Mouse (Mus musculus) liver, embryonic 13.5 days (tissue): ENCODE data around the gene Col6a3. TPM values are rescaled to one million over a fixed set of nuclear protein-coding genes. Genes with fewer than 3 reads are reported as not detected.

Experiments
- ATAC-seq: fragments of 200-750 bp; cut with Nextera tagmentation; 2 replicates; pipeline ENCODE4 v1.8.0; 2017; ENCODE audit warnings: low read depth, mild to moderate bottlenecking, moderate number of reproducible peaks, moderate library complexity
- DNase-seq: peaks from one replicate; pipeline ENCODE4 v3.0.0; 2022
- H3K27ac ChIP-seq: fragments of 300-500 bp; sonication (generic); 2 replicates; pipeline ENCODE4 v1.5.1; 2015; ENCODE audit warnings: moderate library complexity, mild to moderate bottlenecking, inconsistent platforms
- H3K27me3 ChIP-seq: fragments of 300-500 bp; sonication (generic); 2 replicates; pipeline ENCODE4 v1.6.1; 2015; ENCODE audit warnings: mild to moderate bottlenecking, inconsistent platforms
- H3K36me3 ChIP-seq: fragments of 300-500 bp; sonication (generic); 2 replicates; pipeline ENCODE4 v1.6.1; 2015; ENCODE audit warnings: mild to moderate bottlenecking, inconsistent platforms
- H3K4me1 ChIP-seq: fragments of 300-500 bp; sonication (generic); replicated peaks from 2 replicates; pipeline ENCODE4 v1.6.1; 2015; ENCODE audit warnings: inconsistent platforms
- H3K4me2 ChIP-seq: fragments of 300-500 bp; sonication (generic); 2 replicates; pipeline ENCODE4 v1.6.1; 2015; ENCODE audit warnings: inconsistent platforms, mild to moderate bottlenecking, moderate library complexity
- H3K4me3 ChIP-seq: fragments of 300-500 bp; sonication (generic); replicated peaks from 2 replicates; pipeline ENCODE4 v1.5.1; 2015; ENCODE audit warnings: mild to moderate bottlenecking, inconsistent platforms
- H3K9ac ChIP-seq: fragments of 300-500 bp; sonication (generic); 2 replicates; pipeline ENCODE4 v1.6.1; 2015; ENCODE audit warnings: mild to moderate bottlenecking, inconsistent platforms
- H3K9me3 ChIP-seq: fragments of 300-500 bp; sonication (generic); replicated peaks from 2 replicates; pipeline ENCODE4 v1.6.1; 2016; ENCODE audit warnings: inconsistent platforms
- WGBS: fragments of 180-500 bp; shearing (Covaris S2); methylation state at CpG from one replicate; pipeline ENCODE4 v1.1.7; 2015; ENCODE audit not compliant: insufficient replicate concordance; 5-methylcytosine and 5-hydroxymethylcytosine counted together
- polyA plus RNA-seq: library from polyadenylated mRNA; unstranded; fragments of >200 nt; fragmentation: Nextera tagmentation; extraction: Ambion mirVana; gene quantifications from 2 replicates; pipeline ENCODE4 v1.2.1, GENCODE M21; 2015

The Col6a3 gene
- polyA plus RNA-seq, 1 experiment from 2014 or later = 5.1 TPM

DNA sequence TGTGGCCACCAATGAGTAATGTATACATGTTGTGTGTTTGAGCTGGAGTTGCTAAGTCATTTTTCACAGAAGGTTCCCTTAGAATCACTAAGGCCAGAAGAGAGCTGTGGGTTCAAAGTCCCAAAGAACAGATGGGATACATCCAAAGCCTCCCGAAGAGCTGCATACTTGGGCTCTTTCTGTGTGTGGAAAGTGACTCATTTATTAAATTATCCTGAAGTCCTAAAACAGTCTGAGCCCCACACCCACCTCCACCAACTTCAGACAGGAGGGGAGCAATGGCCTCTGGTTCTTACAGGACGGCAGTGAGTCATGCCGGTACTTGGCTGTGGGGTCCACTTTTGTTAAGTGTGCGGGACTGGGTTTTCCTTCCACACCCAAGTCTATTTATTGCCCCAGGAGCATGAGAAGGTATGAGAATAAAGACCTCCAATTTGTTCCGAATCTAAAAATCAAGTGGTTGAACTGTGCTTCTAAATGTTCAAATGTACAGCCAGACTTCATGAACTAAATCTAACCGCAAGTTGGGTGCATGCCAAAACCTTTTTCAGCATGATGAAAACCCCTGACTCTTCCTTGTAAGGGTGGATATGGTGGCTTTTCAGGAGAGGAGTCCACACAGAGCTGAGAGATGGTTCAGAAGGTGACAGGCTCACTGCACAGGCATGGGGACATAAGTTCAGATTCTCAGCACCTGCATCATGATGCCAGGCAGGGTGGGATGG is 124.8 kb downstream of the Col6a3 start:
- H3K4me1 ChIP-seq = no peaks in the 10 kb centered on the region
- H3K36me3 ChIP-seq = no peaks in the 10 kb centered on the region
- DNase-seq = no peak
- H3K9ac ChIP-seq = no peak overlapping the region
- ATAC-seq = no peak
- no peak overlapping the region for H3K27ac ChIP-seq
- WGBS = 70% methylated on average over 6 of the region's 6 CpGs
- no peaks in the 10 kb centered on the region for H3K27me3 ChIP-seq
- H3K4me2 ChIP-seq = no peak overlapping the region
- H3K9me3 ChIP-seq = no peaks in the 10 kb centered on the region
- no peak overlapping the region for H3K4me3 ChIP-seq

DNA sequence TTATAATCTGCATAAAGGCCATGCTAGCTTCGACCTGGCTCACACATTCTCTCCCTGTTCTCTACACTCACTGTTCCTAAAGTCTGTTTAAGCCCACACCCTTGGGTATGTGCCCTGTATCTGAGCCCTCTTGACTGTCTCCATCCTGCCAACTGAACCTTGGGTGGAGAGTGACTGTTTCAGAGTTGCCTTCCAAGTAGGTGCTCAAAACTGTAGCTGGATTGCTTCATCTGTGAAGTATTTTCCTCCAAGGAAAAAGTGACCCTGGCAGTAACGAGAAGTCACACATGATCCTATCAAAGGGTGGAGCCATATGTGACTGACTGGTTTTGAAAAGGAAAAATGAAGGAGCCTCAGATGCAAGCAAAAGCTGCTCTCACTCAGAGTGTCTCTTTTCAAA is 127.5 kb downstream of the Col6a3 start:
- Histone ChIP-seq H3K27me3 (no peaks in the 10 kb centered on the region), H3K9me3 (no peaks in the 10 kb centered on the region), H3K36me3 (no peaks in the 10 kb centered on the region), H3K4me1 (no peaks in the 10 kb centered on the region), H3K4me2 (no peak overlapping the region), H3K9ac (no peak overlapping the region), H3K27ac (no peak overlapping the region), H3K4me3 (no peak overlapping the region)
- DNase-seq (no peak), ATAC-seq (no peak)
- WGBS = 43% methylated on average over 2 of the region's 2 CpGs

Other genes starting within 250 kb of the Col6a3 start
- 65.4 and 67.4 TPM in 2 replicates for gene Cops8, start 241.0 kb downstream of the Col6a3 start, polyA plus RNA-seq
- 0.07 TPM in 1 of 2 replicates, not detected in the other for gene Mlph, start 71.1 kb upstream of the Col6a3 start, polyA plus RNA-seq
- gene Prlh, start 109.1 kb upstream of the Col6a3 start, polyA plus RNA-seq = 0.50 TPM in 1 of 2 replicates, not detected in the other
- gene Rab17, start 125.7 kb upstream of the Col6a3 start, polyA plus RNA-seq = 3.8 TPM in 2 replicates
- gene Lrrfip1, start 154.8 kb upstream of the Col6a3 start, polyA plus RNA-seq = 12.9 and 15.9 TPM in 2 replicates